Mouse (Mus musculus): Measurements from ENCODE around the gene Thap3.

- TF ChIP-seq POLR2A (IDR thresholded peaks at IDR 0.05; ENCODE audit: extremely low read depth, insufficient read depth, low read length) (no peak), CTCF (IDR thresholded peaks at IDR 0.05; ENCODE audit: extremely low read depth, insufficient read depth, low read length) (no peak)
These were observed 26.0 kb downstream of the Thap3 start for GRCm38 (mm10) chr4:151962817-151963216.

All from cortical plate, adult 2 months (tissue).